Mouse (Mus musculus): ENCODE results near the gene Nde1. TPM values are rescaled to one million over a fixed set of nuclear protein-coding genes. Genes with fewer than 3 reads are reported as not detected.
"Not testable (repeated sequence)": the region's sequence is repeated elsewhere in the genome, so short reads cannot be mapped to it uniquely, and the experiment has no call there.

Nde1 gene
- polyA plus RNA-seq, 1 experiment, result 30.0 TPM

DNA sequence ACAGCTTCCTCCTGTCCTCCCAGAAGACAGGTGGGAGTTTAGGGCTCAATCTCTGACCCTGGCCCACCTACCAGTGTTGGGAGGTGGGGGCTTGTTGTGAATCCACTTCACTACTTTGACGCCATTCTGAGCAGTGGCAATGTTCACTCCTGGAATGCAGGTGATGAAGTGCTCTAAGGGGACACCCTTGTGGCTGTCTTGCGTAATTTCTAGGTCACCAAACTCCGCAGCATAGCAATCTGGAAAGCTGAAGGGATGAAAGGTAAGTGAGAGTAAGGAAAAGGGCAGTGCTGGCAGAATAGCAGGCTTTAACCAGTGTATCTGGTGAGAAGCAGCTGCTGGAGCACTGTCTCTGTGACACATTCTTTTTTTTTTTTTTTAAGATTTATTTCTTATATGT lies 31.7 kb upstream of the Nde1 start:
- TF ChIP-seq POLR2A (IDR thresholded peaks at IDR 0.05; ENCODE audit: extremely low read depth, insufficient read depth, low read length) (no peak), CTCF (IDR thresholded peaks at IDR 0.05; ENCODE audit: extremely low read depth, insufficient read depth, low read length) (no peak)
- H3K4me1 ChIP-seq (ENCODE audit: control insufficient read depth, insufficient read depth, low read length), result no peaks in the 10 kb centered on the region
- H3K4me3 ChIP-seq (ENCODE audit: insufficient read depth, low read length), result no peak overlapping the region
- H3K27ac ChIP-seq (ENCODE audit: insufficient read depth, low read length), result no peak overlapping the region

GRCm38 (mm10) chr16:14131838-14132237 lies 31.2 kb upstream of the Nde1 start:
- Histone ChIP-seq H3K27ac (ENCODE audit: insufficient read depth, low read length) (no peak overlapping the region), H3K4me3 (ENCODE audit: insufficient read depth, low read length) (no peak overlapping the region), H3K4me1 (ENCODE audit: control insufficient read depth, insufficient read depth, low read length) (no peaks in the 10 kb centered on the region)
- TF ChIP-seq POLR2A (IDR thresholded peaks at IDR 0.05; ENCODE audit: extremely low read depth, insufficient read depth, low read length) (no peak), CTCF (IDR thresholded peaks at IDR 0.05; ENCODE audit: extremely low read depth, insufficient read depth, low read length) (no peak)

- TF ChIP-seq POLR2A (IDR thresholded peaks at IDR 0.05; ENCODE audit: extremely low read depth, insufficient read depth, low read length), result no peak
- TF ChIP-seq CTCF (IDR thresholded peaks at IDR 0.05; ENCODE audit: extremely low read depth, insufficient read depth, low read length), result no peak
- H3K4me3 ChIP-seq (ENCODE audit: insufficient read depth, low read length), result no peak overlapping the region
- no peaks in the 10 kb centered on the region for H3K4me1 ChIP-seq (ENCODE audit: control insufficient read depth, insufficient read depth, low read length)
- H3K27ac ChIP-seq (ENCODE audit: insufficient read depth, low read length), result no peak overlapping the region
Observed at GRCm38 (mm10) chr16:14135014-14135413, 28.1 kb upstream of the Nde1 start.

DNA sequence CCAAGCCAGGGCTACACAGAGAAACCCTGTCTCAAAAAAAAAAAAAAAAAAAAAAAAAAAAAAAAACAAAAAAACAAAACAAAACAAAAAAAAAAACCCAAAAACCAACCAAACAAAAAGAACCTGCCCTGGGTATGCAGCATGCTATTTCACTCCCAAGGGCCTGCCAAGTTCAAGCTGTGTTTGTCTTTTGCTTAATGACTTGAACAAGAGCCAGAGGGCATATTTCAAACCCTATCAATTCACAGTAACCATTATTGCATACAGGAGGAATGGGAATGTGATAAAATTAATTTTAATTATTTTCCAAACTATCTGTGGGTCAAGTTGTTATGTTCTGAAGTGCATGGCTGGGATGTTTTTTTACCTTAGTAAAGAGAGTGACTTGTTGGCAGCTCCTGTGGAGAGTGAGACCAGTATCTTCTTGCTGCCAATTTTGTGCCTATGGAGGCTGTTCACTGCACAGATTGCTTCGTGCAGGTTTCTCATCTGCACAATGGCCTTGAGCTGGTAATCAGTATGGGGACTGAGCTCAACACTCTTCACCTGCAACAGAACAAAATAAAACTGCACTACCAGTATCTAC lies 25.0 kb upstream of the Nde1 start:
- Histone ChIP-seq H3K27ac (ENCODE audit: insufficient read depth, low read length) (no peak overlapping the region), H3K4me3 (ENCODE audit: insufficient read depth, low read length) (no peak overlapping the region), H3K4me1 (ENCODE audit: control insufficient read depth, insufficient read depth, low read length) (no peaks in the 10 kb centered on the region)
- TF ChIP-seq POLR2A (IDR thresholded peaks at IDR 0.05; ENCODE audit: extremely low read depth, insufficient read depth, low read length) (no peak), CTCF (IDR thresholded peaks at IDR 0.05; ENCODE audit: extremely low read depth, insufficient read depth, low read length) (no peak)

DNA sequence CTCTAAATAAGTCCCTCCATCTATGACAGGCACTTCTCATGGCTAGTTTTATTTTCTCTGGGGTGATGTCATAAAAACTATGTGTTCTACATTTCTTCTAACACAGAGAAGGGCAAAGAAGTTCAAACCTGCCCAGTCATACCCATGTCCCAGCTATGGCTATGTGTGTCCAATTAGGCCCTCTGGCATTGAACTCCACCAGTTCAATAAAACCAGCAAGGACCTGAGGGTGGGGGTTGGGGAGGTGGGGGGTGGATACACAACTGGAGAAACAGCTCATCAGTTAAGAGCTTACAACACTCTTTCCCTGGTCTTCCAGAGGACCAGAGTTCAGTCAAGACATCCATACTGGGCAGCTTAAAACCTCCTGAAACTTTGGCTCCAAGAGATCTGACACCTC lies 24.0 kb upstream of the Nde1 start:
- Histone ChIP-seq H3K27ac (ENCODE audit: insufficient read depth, low read length) (no peak overlapping the region), H3K4me3 (ENCODE audit: insufficient read depth, low read length) (no peak overlapping the region), H3K4me1 (ENCODE audit: control insufficient read depth, insufficient read depth, low read length) (no peaks in the 10 kb centered on the region)
- no peak for TF ChIP-seq POLR2A (IDR thresholded peaks at IDR 0.05; ENCODE audit: extremely low read depth, insufficient read depth, low read length)
- no peak for TF ChIP-seq CTCF (IDR thresholded peaks at IDR 0.05; ENCODE audit: extremely low read depth, insufficient read depth, low read length)

DNA sequence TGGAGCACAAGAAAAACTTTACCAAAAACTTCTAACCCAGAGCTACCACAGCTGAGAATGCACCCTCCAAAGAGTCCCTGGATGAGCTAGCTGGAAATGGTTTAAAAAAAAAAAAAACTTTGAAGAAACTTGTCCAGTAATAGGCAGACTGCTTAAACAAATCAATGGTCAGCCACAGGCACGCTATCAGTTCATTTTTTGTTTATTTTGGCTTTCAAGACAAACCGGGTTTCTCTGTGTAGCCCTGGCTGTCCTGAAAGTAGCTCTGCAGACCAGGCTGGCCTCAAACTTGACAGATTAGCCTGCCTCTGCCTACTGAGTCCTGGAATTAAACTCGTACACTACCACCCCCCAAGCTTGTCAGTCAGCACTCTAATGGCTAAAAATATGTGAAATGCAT lies 19.8 kb upstream of the Nde1 start:
- TF ChIP-seq CTCF (IDR thresholded peaks at IDR 0.05; ENCODE audit: extremely low read depth, insufficient read depth, low read length) (no peak), POLR2A (IDR thresholded peaks at IDR 0.05; ENCODE audit: extremely low read depth, insufficient read depth, low read length) (no peak)
- no peaks in the 10 kb centered on the region for H3K4me1 ChIP-seq (ENCODE audit: control insufficient read depth, insufficient read depth, low read length)
- no peak overlapping the region for H3K4me3 ChIP-seq (ENCODE audit: insufficient read depth, low read length)
- H3K27ac ChIP-seq (ENCODE audit: insufficient read depth, low read length), result no peak overlapping the region

- TF ChIP-seq POLR2A (IDR thresholded peaks at IDR 0.05; ENCODE audit: extremely low read depth, insufficient read depth, low read length), result no peak
- TF ChIP-seq CTCF (IDR thresholded peaks at IDR 0.05; ENCODE audit: extremely low read depth, insufficient read depth, low read length), result no peak
- Histone ChIP-seq H3K27ac (ENCODE audit: insufficient read depth, low read length) (no peak overlapping the region), H3K4me1 (ENCODE audit: control insufficient read depth, insufficient read depth, low read length) (no peaks in the 10 kb centered on the region), H3K4me3 (ENCODE audit: insufficient read depth, low read length) (no peak overlapping the region)
Observed at GRCm38 (mm10) chr16:14147712-14148111, 15.4 kb upstream of the Nde1 start.

DNA sequence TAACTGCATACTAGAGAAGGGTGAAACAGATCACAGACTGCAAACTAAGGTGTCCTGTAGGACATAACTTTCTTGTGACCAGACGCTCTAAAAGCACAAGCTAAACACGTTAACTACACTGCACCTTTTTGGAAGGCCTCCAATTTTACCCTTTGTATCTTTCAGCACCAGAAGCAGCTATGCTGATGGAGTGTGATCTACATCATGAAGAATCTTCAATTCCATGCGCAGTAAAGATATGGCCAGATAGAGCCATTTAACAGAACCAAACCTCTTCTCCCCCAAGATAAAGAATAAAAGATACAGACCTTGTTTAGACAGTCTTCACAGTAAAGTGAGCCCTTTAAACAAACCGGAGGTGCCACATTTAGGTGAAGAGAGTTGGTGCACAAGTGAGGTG lies 11.4 kb upstream of the Nde1 start:
- TF ChIP-seq POLR2A (IDR thresholded peaks at IDR 0.05; ENCODE audit: extremely low read depth, insufficient read depth, low read length), result no peak
- no peak for TF ChIP-seq CTCF (IDR thresholded peaks at IDR 0.05; ENCODE audit: extremely low read depth, insufficient read depth, low read length)
- Histone ChIP-seq H3K27ac (ENCODE audit: insufficient read depth, low read length) (no peak overlapping the region), H3K4me3 (ENCODE audit: insufficient read depth, low read length) (no peak overlapping the region), H3K4me1 (ENCODE audit: control insufficient read depth, insufficient read depth, low read length) (no peaks in the 10 kb centered on the region)

DNA sequence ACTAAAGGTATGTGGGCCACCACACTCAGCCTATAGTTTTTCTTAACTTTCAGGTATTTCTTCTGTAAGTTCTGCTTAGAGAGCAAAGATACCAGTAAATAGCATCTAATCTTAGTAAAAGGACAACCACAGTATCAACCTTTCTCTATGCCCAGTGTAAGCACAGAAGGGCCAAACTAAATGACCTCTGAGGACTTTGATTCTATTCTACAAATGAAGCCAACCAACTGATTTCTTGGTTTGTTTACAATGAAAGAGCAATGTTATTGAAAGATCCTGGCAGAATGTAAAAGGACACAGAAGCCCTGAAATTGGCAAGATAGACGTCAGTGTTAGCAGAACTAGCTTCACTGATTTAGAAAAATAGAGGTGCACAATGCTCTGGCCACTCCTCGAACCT lies 7.4 kb upstream of the Nde1 start:
- H3K4me3 ChIP-seq (ENCODE audit: insufficient read depth, low read length); H3K4me1 ChIP-seq (ENCODE audit: control insufficient read depth, insufficient read depth, low read length); H3K27ac ChIP-seq (ENCODE audit: insufficient read depth, low read length): not testable (repeated sequence)

- TF ChIP-seq POLR2A (IDR thresholded peaks at IDR 0.05; ENCODE audit: extremely low read depth, insufficient read depth, low read length) (no peak), CTCF (IDR thresholded peaks at IDR 0.05; ENCODE audit: extremely low read depth, insufficient read depth, low read length) (no peak)
- Histone ChIP-seq H3K4me3 (ENCODE audit: insufficient read depth, low read length) (no peak overlapping the region), H3K4me1 (ENCODE audit: control insufficient read depth, insufficient read depth, low read length) (peaks cover 2% of the 10 kb centered on the region; the same call in 1 of the 2 replicates), H3K27ac (ENCODE audit: insufficient read depth, low read length) (no peak overlapping the region)
Observed at GRCm38 (mm10) chr16:14156312-14156711, 6.8 kb upstream of the Nde1 start.

Measured in cortical plate, adult 2 months (tissue).